Mouse (Mus musculus) forebrain, embryonic 10.5 days (tissue): ENCODE measurements around the gene Immp2l. TPM values are rescaled to one million over a fixed set of nuclear protein-coding genes. Genes with fewer than 3 reads are reported as not detected.

Source experiments
- DNase-seq: peaks from one replicate; pipeline ENCODE4 v3.0.0-alpha.2; 2017; ENCODE audit warnings: low spot score; ENCODE audit errors: extremely low spot score
- H3K27ac ChIP-seq: fragments of 300-500 bp; sonication (generic); 2 replicates; pipeline ENCODE4 v1.5.1; 2016; ENCODE audit warnings: mild to moderate bottlenecking
- H3K27me3 ChIP-seq: fragments of 300-500 bp; sonication (generic); 2 replicates; pipeline ENCODE4 v1.6.1; 2016; ENCODE audit warnings: mild to moderate bottlenecking; ENCODE audit not compliant: poor library complexity, severe bottlenecking
- H3K36me3 ChIP-seq: fragments of 300-500 bp; sonication (generic); replicated peaks from 2 replicates; pipeline ENCODE4 v1.6.1; 2016; ENCODE audit warnings: mild to moderate bottlenecking, moderate library complexity
- H3K4me1 ChIP-seq: fragments of 300-500 bp; sonication (generic); 2 replicates; pipeline ENCODE4 v1.6.1; 2016
- H3K4me3 ChIP-seq: fragments of 300-500 bp; sonication (generic); 2 replicates; pipeline ENCODE4 v1.5.1; 2016; ENCODE audit warnings: mild to moderate bottlenecking, moderate library complexity
- H3K9me3 ChIP-seq: fragments of 300-500 bp; sonication (generic); 2 replicates; pipeline ENCODE4 v1.6.1; 2016; ENCODE audit warnings: mild to moderate bottlenecking, moderate library complexity
- WGBS: fragments of 180-500 bp; shearing (Covaris S2); methylation state at CpG from one replicate; pipeline ENCODE4 v1.1.7; 2016; 5-methylcytosine and 5-hydroxymethylcytosine counted together
- polyA plus RNA-seq: library from polyadenylated mRNA; unstranded; fragments of >200 nt; fragmentation: Nextera tagmentation; extraction: Ambion mirVana; gene quantifications from 2 replicates; pipeline ENCODE4 v1.2.1, GENCODE M21; 2016

The Immp2l gene
- polyA plus RNA-seq, 1 experiment from 2014 or later, result 8.6 TPM

GRCm38 (mm10) chr12:41941853-41942252 lies 918.0 kb downstream of the Immp2l start:
- Histone ChIP-seq H3K27me3 (no peaks in the 10 kb centered on the region), H3K4me3 (no peak overlapping the region), H3K27ac (no peak overlapping the region), H3K4me1 (no peaks in the 10 kb centered on the region), H3K9me3 (no peaks in the 10 kb centered on the region), H3K36me3 (no peaks in the 10 kb centered on the region)
- 93% methylated on average over 5 of the region's 5 CpGs for WGBS
- no peak for DNase-seq

DNA sequence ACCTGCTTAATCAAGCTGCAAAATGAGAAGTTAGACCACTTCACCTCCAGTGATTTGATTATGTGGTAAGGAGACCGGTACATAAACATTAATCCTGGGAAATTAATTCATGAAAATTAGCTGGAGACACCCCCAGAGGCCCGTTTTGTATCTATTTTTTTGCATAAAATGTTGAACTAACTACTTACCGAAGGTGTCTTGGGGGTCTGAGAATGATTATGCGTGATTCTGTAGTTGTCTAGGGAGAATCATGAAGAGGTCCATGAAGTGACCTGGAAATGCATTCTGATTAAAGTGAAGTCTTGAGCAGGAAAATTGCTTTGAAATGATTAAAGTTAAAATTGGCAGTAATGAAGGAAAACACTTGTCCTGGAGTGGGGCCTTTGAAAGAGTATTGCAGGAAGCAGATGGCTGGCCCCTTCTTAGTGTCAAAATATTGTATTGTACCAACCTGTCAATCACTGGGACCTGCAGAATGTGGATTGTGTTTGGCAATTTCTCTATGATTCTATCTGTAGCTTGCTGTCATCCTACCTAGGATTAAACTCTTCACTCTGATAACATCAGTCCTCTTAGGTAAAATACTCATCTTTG lies 920.3 kb downstream of the Immp2l start:
- Histone ChIP-seq H3K27me3 (no peaks in the 10 kb centered on the region), H3K36me3 (no peaks in the 10 kb centered on the region), H3K4me1 (no peaks in the 10 kb centered on the region), H3K27ac (no peak overlapping the region), H3K9me3 (no peaks in the 10 kb centered on the region), H3K4me3 (no peak overlapping the region)
- DNase-seq, result no peak
- 81% methylated on average over 4 of the region's 4 CpGs for WGBS

- DNase-seq, result no peak
- Histone ChIP-seq H3K9me3 (no peaks in the 10 kb centered on the region), H3K4me3 (no peak overlapping the region), H3K36me3 (no peaks in the 10 kb centered on the region), H3K4me1 (no peaks in the 10 kb centered on the region), H3K27ac (no peak overlapping the region), H3K27me3 (no peaks in the 10 kb centered on the region)
These were observed 922.6 kb downstream of the Immp2l start for GRCm38 (mm10) chr12:41946536-41946935.

DNA sequence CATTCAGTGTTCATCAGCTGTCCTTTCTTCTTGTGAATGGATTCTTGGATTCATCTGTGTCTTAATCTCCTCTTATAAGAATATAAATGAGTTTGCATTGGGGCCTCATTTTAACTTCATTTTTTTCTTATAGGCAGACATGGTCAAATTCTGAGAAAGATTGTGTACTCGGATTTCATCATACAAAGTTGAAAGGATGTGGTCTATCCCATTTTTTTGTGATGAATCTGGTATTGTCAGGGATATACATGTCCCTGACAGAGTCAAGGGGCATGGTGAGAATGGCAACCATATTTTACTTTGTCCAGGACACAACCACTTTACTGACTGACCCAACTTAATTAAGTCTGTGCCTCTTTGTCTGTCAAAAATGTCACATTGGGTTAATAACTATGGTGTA lies 925.5 kb downstream of the Immp2l start:
- no peaks in the 10 kb centered on the region for H3K36me3 ChIP-seq
- WGBS, result 91% methylated on average over 1 of the region's 1 CpGs
- no peak for DNase-seq
- no peak overlapping the region for H3K4me3 ChIP-seq
- H3K4me1 ChIP-seq, result no peaks in the 10 kb centered on the region
- no peak overlapping the region for H3K27ac ChIP-seq
- no peaks in the 10 kb centered on the region for H3K27me3 ChIP-seq
- no peaks in the 10 kb centered on the region for H3K9me3 ChIP-seq

GRCm38 (mm10) chr12:41949841-41950241 lies 926.0 kb downstream of the Immp2l start:
- Histone ChIP-seq H3K4me1 (no peaks in the 10 kb centered on the region), H3K9me3 (no peaks in the 10 kb centered on the region), H3K36me3 (no peaks in the 10 kb centered on the region), H3K27ac (no peak overlapping the region), H3K27me3 (no peaks in the 10 kb centered on the region), H3K4me3 (no peak overlapping the region)
- no peak for DNase-seq
- 90% methylated on average over 6 of the region's 6 CpGs for WGBS

DNA sequence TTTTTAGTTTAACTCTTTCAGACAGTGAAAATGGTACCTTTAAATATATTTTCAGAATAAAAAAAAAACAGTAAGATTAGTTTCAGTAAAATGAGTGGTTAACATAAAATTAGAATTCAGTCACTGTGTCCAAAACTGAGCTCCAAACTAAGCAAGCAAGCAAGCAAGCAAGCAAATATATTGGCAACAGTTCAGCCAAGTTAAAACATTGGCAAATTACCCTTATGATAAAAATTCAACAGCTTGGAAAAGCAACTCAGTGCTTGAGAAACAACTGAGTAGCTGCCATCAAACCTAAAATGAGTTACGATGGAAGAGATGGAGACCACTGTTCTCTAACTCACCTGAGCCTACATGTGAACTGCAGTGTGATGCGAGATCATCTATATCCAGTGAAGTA lies 926.8 kb downstream of the Immp2l start:
- Histone ChIP-seq H3K27me3 (no peaks in the 10 kb centered on the region), H3K4me3 (no peak overlapping the region), H3K4me1 (no peaks in the 10 kb centered on the region), H3K27ac (no peak overlapping the region), H3K36me3 (no peaks in the 10 kb centered on the region), H3K9me3 (no peaks in the 10 kb centered on the region)
- WGBS, result 93% methylated on average over 2 of the region's 2 CpGs
- DNase-seq, result no peak

- no peaks in the 10 kb centered on the region for H3K9me3 ChIP-seq
- H3K27me3 ChIP-seq, result no peaks in the 10 kb centered on the region
- no peak for DNase-seq
- H3K36me3 ChIP-seq, result no peaks in the 10 kb centered on the region
- no peaks in the 10 kb centered on the region for H3K4me1 ChIP-seq
- no peak overlapping the region for H3K4me3 ChIP-seq
- WGBS, result 70% methylated on average over 4 of the region's 4 CpGs
- no peak overlapping the region for H3K27ac ChIP-seq
These were observed 937.1 kb downstream of the Immp2l start for GRCm38 (mm10) chr12:41961038-41961437.

- no peak for DNase-seq
- Histone ChIP-seq H3K36me3 (no peaks in the 10 kb centered on the region), H3K4me3 (no peak overlapping the region), H3K27ac (no peak overlapping the region), H3K9me3 (no peaks in the 10 kb centered on the region), H3K4me1 (no peaks in the 10 kb centered on the region), H3K27me3 (no peaks in the 10 kb centered on the region)
- 90% methylated on average over 1 of the region's 1 CpGs for WGBS
These were observed 967.5 kb downstream of the Immp2l start for GRCm38 (mm10) chr12:41991408-41991807.
